Mouse (Mus musculus) embryonic facial prominence, embryonic 12.5 days (tissue): Measurements from ENCODE around the gene Tmem179. TPM values are rescaled to one million over a fixed set of nuclear protein-coding genes. Genes with fewer than 3 reads are reported as not detected.

Experiments used
- ATAC-seq: fragments of 200-750 bp; cut with Nextera tagmentation; 2 replicates; pipeline ENCODE4 v1.8.0; 2017; ENCODE audit not compliant: insufficient number of reproducible peaks, insufficient read depth, low FRiP score, low TSS enrichment
- H3K27ac ChIP-seq: fragments of 300-500 bp; sonication (generic); 2 replicates; pipeline ENCODE4 v1.5.1; 2016; ENCODE audit warnings: mild to moderate bottlenecking
- H3K27me3 ChIP-seq: fragments of 300-500 bp; sonication (generic); 2 replicates; pipeline ENCODE4 v1.6.1; 2016; ENCODE audit warnings: mild to moderate bottlenecking, moderate library complexity
- H3K36me3 ChIP-seq: fragments of 300-500 bp; sonication (generic); 2 replicates; pipeline ENCODE4 v1.6.1; 2016; ENCODE audit warnings: mild to moderate bottlenecking
- H3K4me1 ChIP-seq: fragments of 300-500 bp; sonication (generic); 2 replicates; pipeline ENCODE4 v1.6.1; 2016
- H3K4me2 ChIP-seq: fragments of 300-500 bp; sonication (generic); replicated peaks from 2 replicates; pipeline ENCODE4 v1.6.1; 2016; ENCODE audit warnings: mild to moderate bottlenecking, moderate library complexity
- H3K4me3 ChIP-seq: fragments of 300-500 bp; sonication (generic); 2 replicates; pipeline ENCODE4 v1.5.1; 2016; ENCODE audit warnings: mild to moderate bottlenecking
- H3K9ac ChIP-seq: fragments of 300-500 bp; sonication (generic); 2 replicates; pipeline ENCODE4 v1.6.1; 2016; ENCODE audit warnings: mild to moderate bottlenecking, moderate library complexity
- H3K9me3 ChIP-seq: fragments of 300-500 bp; sonication (generic); 2 replicates; pipeline ENCODE4 v1.6.1; 2016; ENCODE audit warnings: mild to moderate bottlenecking, moderate library complexity
- WGBS: fragments of 180-500 bp; shearing (Covaris S2); methylation state at CpG from one replicate; pipeline ENCODE4 v1.1.7; 2016; 5-methylcytosine and 5-hydroxymethylcytosine counted together
- polyA plus RNA-seq: library from polyadenylated mRNA; unstranded; fragments of >200 nt; fragmentation: Nextera tagmentation; extraction: Ambion mirVana; gene quantifications from 2 replicates; pipeline ENCODE4 v1.2.1, GENCODE M21; 2016

Tmem179 gene
- polyA plus RNA-seq, result 1.9 and 2.8 TPM in 2 replicates

GRCm38 (mm10) chr12:112516697-112517337 is at the start of gene Tmem179:
Tmem179 (minus strand) TSS chr12:112516747.
- 13% methylated on average over 14 of the region's 14 CpGs for WGBS

GRCm38 (mm10) chr12:112563011-112563410 is 46.5 kb upstream of the Tmem179 start:
- no peak overlapping the region for H3K4me3 ChIP-seq
- H3K36me3 ChIP-seq, result no peaks in the 10 kb centered on the region
- 87% methylated on average over 6 of the region's 6 CpGs for WGBS
- H3K4me2 ChIP-seq, result no peak overlapping the region
- H3K27ac ChIP-seq, result no peak overlapping the region
- H3K4me1 ChIP-seq, result no peaks in the 10 kb centered on the region
- no peak overlapping the region for H3K9ac ChIP-seq
- H3K9me3 ChIP-seq, result no peaks in the 10 kb centered on the region
- ATAC-seq, result no peak
- H3K27me3 ChIP-seq, result no peaks in the 10 kb centered on the region

More at GRCm38 (mm10) chr12:112516697-112517337, at the start of gene Tmem179:
- Histone ChIP-seq H3K4me1 (peaks cover 14% of the 10 kb centered on the region; the same call in 1 of the 2 replicates), H3K4me3 (no peak within 1 kb of the TSS), H3K4me2 (peak within 1 kb of the TSS; percentile 3), H3K9me3 (no peaks in the 10 kb centered on the region), H3K27ac (no peak within 1 kb of the TSS), H3K36me3 (no peaks in the 10 kb centered on the region), H3K27me3 (no peaks in the 10 kb centered on the region), H3K9ac (no peak within 1 kb of the TSS)
- ATAC-seq, result no peak; the same call in 1 of the 2 replicates

- H3K27ac ChIP-seq, result no peak overlapping the region
- H3K9ac ChIP-seq, result no peak overlapping the region
- H3K4me3 ChIP-seq, result no peak overlapping the region
- H3K4me2 ChIP-seq, result no peak overlapping the region
- 79% methylated on average over 5 of the region's 5 CpGs for WGBS
- no peaks in the 10 kb centered on the region for H3K9me3 ChIP-seq
- ATAC-seq, result no peak
- no peaks in the 10 kb centered on the region for H3K4me1 ChIP-seq
- no peaks in the 10 kb centered on the region for H3K36me3 ChIP-seq
- no peaks in the 10 kb centered on the region for H3K27me3 ChIP-seq
Observed at GRCm38 (mm10) chr12:112562462-112562861, 45.9 kb upstream of the Tmem179 start.

- 63% methylated on average over 3 of the region's 3 CpGs for WGBS
- no peak overlapping the region for H3K9ac ChIP-seq
- ATAC-seq, result no peak
Observed at GRCm38 (mm10) chr12:112561163-112561562, 44.6 kb upstream of the Tmem179 start.

GRCm38 (mm10) chr12:112560176-112560797 is 43.7 kb upstream of the Tmem179 start:
- ATAC-seq, result no peak
- WGBS, result 51% methylated on average over 5 of the region's 5 CpGs
- Histone ChIP-seq H3K9me3 (no peaks in the 10 kb centered on the region), H3K27me3 (no peaks in the 10 kb centered on the region), H3K4me1 (no peaks in the 10 kb centered on the region), H3K4me3 (no peak overlapping the region), H3K4me2 (no peak overlapping the region), H3K9ac (no peak overlapping the region), H3K27ac (no peak overlapping the region), H3K36me3 (no peaks in the 10 kb centered on the region)

More at GRCm38 (mm10) chr12:112561163-112561562, 44.6 kb upstream of the Tmem179 start:
- no peak overlapping the region for H3K4me3 ChIP-seq
- H3K4me2 ChIP-seq, result no peak overlapping the region
- H3K27ac ChIP-seq, result no peak overlapping the region
- H3K4me1 ChIP-seq, result no peaks in the 10 kb centered on the region
- H3K27me3 ChIP-seq, result no peaks in the 10 kb centered on the region
- H3K9me3 ChIP-seq, result no peaks in the 10 kb centered on the region
- no peaks in the 10 kb centered on the region for H3K36me3 ChIP-seq

GRCm38 (mm10) chr12:112559671-112560070 is 43.1 kb upstream of the Tmem179 start:
- H3K4me2 ChIP-seq, result no peak overlapping the region
- no peak overlapping the region for H3K9ac ChIP-seq
- 49% methylated on average over 6 of the region's 6 CpGs for WGBS
- no peaks in the 10 kb centered on the region for H3K36me3 ChIP-seq
- H3K4me3 ChIP-seq, result no peak overlapping the region
- no peak for ATAC-seq
- H3K4me1 ChIP-seq, result no peaks in the 10 kb centered on the region
- no peaks in the 10 kb centered on the region for H3K27me3 ChIP-seq
- no peak overlapping the region for H3K27ac ChIP-seq
- H3K9me3 ChIP-seq, result no peaks in the 10 kb centered on the region

- Histone ChIP-seq H3K27ac (no peak overlapping the region), H3K36me3 (no peaks in the 10 kb centered on the region), H3K4me2 (no peak overlapping the region), H3K4me3 (no peak overlapping the region), H3K9me3 (no peaks in the 10 kb centered on the region), H3K27me3 (no peaks in the 10 kb centered on the region), H3K4me1 (no peaks in the 10 kb centered on the region), H3K9ac (no peak overlapping the region)
- WGBS, result 25% methylated on average over 3 of the region's 3 CpGs
- ATAC-seq, result no peak
Observed at GRCm38 (mm10) chr12:112559231-112559630, 42.7 kb upstream of the Tmem179 start.

GRCm38 (mm10) chr12:112557219-112557618 is 40.7 kb upstream of the Tmem179 start:
- Histone ChIP-seq H3K4me1 (no peaks in the 10 kb centered on the region), H3K36me3 (no peaks in the 10 kb centered on the region), H3K9me3 (no peaks in the 10 kb centered on the region), H3K27ac (no peak overlapping the region), H3K4me3 (no peak overlapping the region), H3K9ac (no peak overlapping the region), H3K4me2 (no peak overlapping the region), H3K27me3 (no peaks in the 10 kb centered on the region)
- no peak for ATAC-seq
- 85% methylated on average over 5 of the region's 5 CpGs for WGBS

GRCm38 (mm10) chr12:112556531-112557060 is 40.0 kb upstream of the Tmem179 start:
- Histone ChIP-seq H3K9me3 (no peaks in the 10 kb centered on the region), H3K4me3 (no peak overlapping the region), H3K27ac (no peak overlapping the region), H3K36me3 (no peaks in the 10 kb centered on the region), H3K9ac (no peak overlapping the region), H3K4me1 (no peaks in the 10 kb centered on the region), H3K27me3 (no peaks in the 10 kb centered on the region), H3K4me2 (no peak overlapping the region)
- WGBS, result 77% methylated on average over 9 of the region's 9 CpGs
- no peak for ATAC-seq

GRCm38 (mm10) chr12:112554900-112555299 is 38.4 kb upstream of the Tmem179 start:
- H3K4me3 ChIP-seq, result no peak overlapping the region

GRCm38 (mm10) chr12:112552520-112552919 is 36.0 kb upstream of the Tmem179 start:
- Histone ChIP-seq H3K4me1 (0 out of 2 replicates have a peak, but pooled peaks cover 2% of the 10 kb centered on the region), H3K27ac (no peak overlapping the region), H3K9ac (no peak overlapping the region), H3K9me3 (no peaks in the 10 kb centered on the region), H3K4me2 (no peak overlapping the region), H3K4me3 (no peak overlapping the region), H3K36me3 (no peaks in the 10 kb centered on the region), H3K27me3 (no peaks in the 10 kb centered on the region)
- WGBS, result 63% methylated on average over 5 of the region's 5 CpGs
- ATAC-seq, result no peak

More at GRCm38 (mm10) chr12:112554900-112555299, 38.4 kb upstream of the Tmem179 start:
- H3K27ac ChIP-seq, result no peak overlapping the region
- no peak for ATAC-seq
- WGBS, result 43% methylated on average over 12 of the region's 12 CpGs
- H3K4me2 ChIP-seq, result no peak overlapping the region
- 0 out of 2 replicates have a peak, but pooled peaks cover 2% of the 10 kb centered on the region for H3K4me1 ChIP-seq
- no peak overlapping the region for H3K9ac ChIP-seq
- H3K36me3 ChIP-seq, result no peaks in the 10 kb centered on the region
- no peaks in the 10 kb centered on the region for H3K9me3 ChIP-seq
- H3K27me3 ChIP-seq, result no peaks in the 10 kb centered on the region
